Mouse (Mus musculus) megakaryocyte, embryonic 14.5 days (primary cell): ENCODE data around the gene Cela3a.

Source experiments
- FLI1 ChIP-seq: IDR thresholded peaks from 2 replicates; pipeline ENCODE4 v1.6.1; 2012; ENCODE audit warnings: low read length, inconsistent platforms, mixed read lengths
- GATA1 ChIP-seq: IDR thresholded peaks from 3 replicates; pipeline ENCODE4 v1.6.1; 2012; ENCODE audit warnings: mixed read lengths, low read length, inconsistent platforms, borderline replicate concordance

DNA sequence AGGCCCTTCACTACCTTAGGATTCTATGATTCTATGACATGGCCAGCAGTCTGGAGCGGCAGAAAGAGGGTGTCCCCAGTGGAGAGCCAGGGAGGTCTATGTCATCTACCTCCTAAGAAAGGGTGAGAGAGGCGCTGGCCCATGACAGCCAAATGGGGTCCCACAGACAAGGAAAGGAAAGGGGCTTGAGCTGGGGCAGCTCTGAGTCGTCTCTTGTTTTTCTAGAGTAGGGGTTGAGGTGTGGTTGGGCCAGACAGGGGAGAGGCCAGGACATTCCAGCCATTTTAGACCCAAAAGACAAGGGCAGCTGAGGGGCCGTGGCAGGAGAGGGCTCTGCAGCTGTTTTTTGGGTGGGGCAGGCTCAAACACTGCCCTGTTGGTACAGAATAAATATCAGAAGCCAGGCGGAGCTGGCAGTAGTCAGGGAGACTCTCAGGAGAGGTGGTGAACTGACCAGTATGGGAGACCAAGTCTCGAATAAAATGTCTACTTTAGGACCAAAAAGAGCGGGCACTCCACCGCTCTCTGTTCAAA, 43.7 kb upstream of the Cela3a start, which contains the start of gene 1700013G24Rik:
- TF ChIP-seq GATA1 (no peak), FLI1 (no peak)
